19 mouse cellular contexts compared by ENCODE assay signal in genomic region chrX:113172271-113172670, GRCm38 (mm10). TPM values are rescaled to one million over a fixed set of nuclear protein-coding genes. Genes with fewer than 3 reads are reported as not detected.
A peak's percentile ranks its signal among the peaks of the same experiment; 100 is the strongest.
DNase-seq lines count a peak whose midpoint lies in the region; ATAC-seq and TF ChIP-seq lines count a peak whose summit lies in the region.
"Had no signal": no experiment of that assay in that cellular context is flagged by ENCODE, and none has a peak within 500 bp of the region (broad histone marks: within the 10 kb centered on the region; RNA-seq: fewer than 3 reads in every experiment).

No protein-coding gene starts in this region.

- no peak for TF ChIP-seq POLR2A in lung, adult 2 months (IDR thresholded peaks at IDR 0.05; ENCODE audit: borderline replicate concordance, extremely low read depth, low read depth, low read length)

- ATAC-seq in granulocyte monocyte progenitor cell, adult 5-6 weeks (replicated peaks; ENCODE audit: poor library complexity, severe bottlenecking), result peak; percentile 99
- ATAC-seq in monocyte, adult 5-6 weeks (replicated peaks; ENCODE audit: insufficient number of reproducible peaks, low FRiP score, low TSS enrichment, poor library complexity, severe bottlenecking), result 0 out of 2 replicates have a peak, but pooled peaks have one; percentile 53
- ATAC-seq: forebrain, embryonic 13.5 days; forebrain, postnatal 0 days; hindbrain, postnatal 0 days had no signal

- 39% methylated on average over 1 of the region's 1 CpGs for WGBS in lung, adult 2 months

- no peak for TF ChIP-seq CTCF in lung, adult 2 months (IDR thresholded peaks at IDR 0.05; ENCODE audit: insufficient read depth, low read length)

- H3K4me1 ChIP-seq in lung, adult 2 months (ENCODE audit: control insufficient read depth, insufficient read depth, low read length), result no peaks in the 10 kb centered on the region
- H3K4me1 ChIP-seq: embryonic facial prominence, embryonic 13.5 days; forebrain, embryonic 13.5 days; heart, embryonic 13.5 days; hindbrain, embryonic 12.5 days had no signal

- intact Hi-C loops in gastrocnemius, postnatal 14 days (cut with DNase I; ENCODE audit: low total_unique reads), result no loop called here

- H3K4me3 ChIP-seq in lung, adult 2 months (replicated peaks; ENCODE audit: extremely low read depth, low read depth, low read length), result no peak overlapping the region
- H3K4me3 ChIP-seq: embryonic facial prominence, embryonic 13.5 days; forebrain, embryonic 13.5 days; heart, embryonic 13.5 days; hindbrain, embryonic 12.5 days had no signal

- peak; percentile 4 for DNase-seq in lung, postnatal 36 days
- no peak for DNase-seq in lung, adult 2 months
- DNase-seq in gastrocnemius, postnatal 14 days, result no peak
- DNase-seq in cerebellum, postnatal 36 days, result no peak
- DNase-seq in thymus, postnatal 10 days (ENCODE audit: low spot score in 2 of 2), result no peak
- DNase-seq: adrenal gland, postnatal 14 days; cerebellum, adult 2 months; cerebellum, postnatal 14 days; forebrain, postnatal 0 days; gastrocnemius, postnatal 25 days; heart, adult 11 months; heart, postnatal 36 days had no signal

RNA-seq across cellular contexts. Expression of gene Chm, which starts 13.0 kb away (rescaled TPM):
- 1.2 and 2.0 TPM in 2 replicates for polyA plus RNA-seq in lung, adult 2 months (2012; rRNA removed)
- total RNA-seq in granulocyte monocyte progenitor cell, adult 5-6 weeks (2014; fragmentation: Nextera tagmentation), result 11.3 and 22.7 TPM in 2 replicates
- 20.4 and 24.2 TPM in 2 replicates for total RNA-seq in granulocyte monocyte progenitor cell, adult 5-6 weeks (2017)
- total RNA-seq in monocyte, adult 5-6 weeks (2017), result 32.3 to 38.0 TPM (median 36.0 TPM) in 3 replicates
- total RNA-seq in gastrocnemius, postnatal 14 days (2021), result 1 to 10 TPM; 8.8 to 9.2 TPM
